In genomic region chr14:122171031-122171430, GRCm38 (mm10) we compare ENCODE assay signal across 18 mouse cellular contexts. TPM values are rescaled to one million over a fixed set of nuclear protein-coding genes. Genes with fewer than 3 reads are reported as not detected.
A peak's percentile ranks its signal among the peaks of the same experiment; 100 is the strongest.
DNase-seq lines count a peak whose midpoint lies in the region; ATAC-seq lines count a peak whose summit lies in the region.
"Had no signal": no experiment of that assay in that cellular context is flagged by ENCODE, and none has a peak within 500 bp of the region (broad histone marks: within the 10 kb centered on the region; RNA-seq: fewer than 3 reads in every experiment).

No protein-coding gene starts in this region.

- H3K27me3 ChIP-seq in liver, embryonic 12.5 days (replicated peaks) = peaks cover under 1% of the 10 kb centered on the region; the same call in 1 of the 2 replicates
- no peaks in the 10 kb centered on the region for H3K27me3 ChIP-seq in liver, embryonic 11.5 days (replicated peaks; ENCODE audit: control insufficient read depth, insufficient read depth, low read length)
- no peaks in the 10 kb centered on the region for H3K27me3 ChIP-seq in liver, embryonic 13.5 days
- H3K27me3 ChIP-seq: embryonic facial prominence, embryonic 13.5 days; heart, embryonic 13.5 days; neural tube, embryonic 13.5 days had no signal

- H3K4me1 ChIP-seq in liver, embryonic 12.5 days = 0 out of 2 replicates have a peak, but pooled peaks cover under 1% of the 10 kb centered on the region
- H3K4me1 ChIP-seq in liver, embryonic 11.5 days (replicated peaks; ENCODE audit: control insufficient read depth, insufficient read depth, low read length) = no peaks in the 10 kb centered on the region
- no peaks in the 10 kb centered on the region for H3K4me1 ChIP-seq in liver, embryonic 13.5 days (replicated peaks)
- H3K4me1 ChIP-seq: heart, embryonic 13.5 days; limb, embryonic 10.5 days had no signal

- 0 out of 2 replicates have a peak overlapping the region, but pooled peaks have one; percentile 31 for H3K4me2 ChIP-seq in liver, embryonic 12.5 days
- no peak overlapping the region for H3K4me2 ChIP-seq in liver, embryonic 11.5 days
- H3K4me2 ChIP-seq in liver, embryonic 13.5 days = peak overlapping the region; percentile 18; the same call in 1 of the 2 replicates
- H3K4me2 ChIP-seq: embryonic facial prominence, embryonic 13.5 days; heart, embryonic 13.5 days; lung, embryonic 14.5 days; neural tube, embryonic 13.5 days had no signal

- H3K27ac ChIP-seq in liver, embryonic 12.5 days = no peak overlapping the region
- H3K27ac ChIP-seq in liver, embryonic 11.5 days (ENCODE audit: low read depth, low read length) = no peak overlapping the region
- no peak overlapping the region for H3K27ac ChIP-seq in liver, embryonic 13.5 days
- H3K27ac ChIP-seq: embryonic facial prominence, embryonic 13.5 days; heart, embryonic 13.5 days; left cerebral cortex, adult 2 months; limb, embryonic 10.5 days; neural tube, embryonic 13.5 days had no signal

- H3K36me3 ChIP-seq in liver, embryonic 12.5 days = no peaks in the 10 kb centered on the region
- H3K36me3 ChIP-seq in liver, embryonic 11.5 days (ENCODE audit: control insufficient read depth, insufficient read depth, low read length) = no peaks in the 10 kb centered on the region
- no peaks in the 10 kb centered on the region for H3K36me3 ChIP-seq in liver, embryonic 13.5 days
- H3K36me3 ChIP-seq: embryonic facial prominence, embryonic 13.5 days; heart, embryonic 13.5 days; limb, embryonic 10.5 days; neural tube, embryonic 13.5 days had no signal

- ATAC-seq in liver, embryonic 12.5 days = peak; percentile 48
- ATAC-seq in liver, embryonic 11.5 days (replicated peaks; ENCODE audit: low FRiP score) = no peak
- peak; percentile 62 for ATAC-seq in liver, embryonic 13.5 days (ENCODE audit: low read depth)

- no peaks in the 10 kb centered on the region for H3K9me3 ChIP-seq in liver, embryonic 12.5 days (replicated peaks)
- no peaks in the 10 kb centered on the region for H3K9me3 ChIP-seq in liver, embryonic 11.5 days (ENCODE audit: control insufficient read depth, low read length)
- no peaks in the 10 kb centered on the region for H3K9me3 ChIP-seq in liver, embryonic 13.5 days (replicated peaks)
- H3K9me3 ChIP-seq: embryonic facial prominence, embryonic 13.5 days; heart, embryonic 13.5 days; limb, embryonic 10.5 days; neural tube, embryonic 13.5 days had no signal

- WGBS in liver, embryonic 12.5 days (ENCODE audit: insufficient replicate concordance) = 65% methylated on average over 7 of the region's 7 CpGs
- WGBS in liver, embryonic 11.5 days = 74% methylated on average over 7 of the region's 7 CpGs
- WGBS in liver, embryonic 13.5 days (ENCODE audit: insufficient replicate concordance) = 57% methylated on average over 7 of the region's 7 CpGs

- H3K9ac ChIP-seq in liver, embryonic 12.5 days = no peak overlapping the region
- H3K9ac ChIP-seq in liver, embryonic 11.5 days (ENCODE audit: low read depth, low read length) = no peak overlapping the region
- H3K9ac ChIP-seq in liver, embryonic 13.5 days = no peak overlapping the region
- H3K9ac ChIP-seq: embryonic facial prominence, embryonic 13.5 days; forebrain, postnatal 0 days; heart, embryonic 13.5 days; lung, embryonic 14.5 days; neural tube, embryonic 13.5 days had no signal

- no peak overlapping the region for H3K4me3 ChIP-seq in liver, embryonic 12.5 days
- no peak overlapping the region for H3K4me3 ChIP-seq in liver, embryonic 11.5 days (ENCODE audit: low read depth, low read length)
- H3K4me3 ChIP-seq in liver, embryonic 13.5 days (replicated peaks) = no peak overlapping the region
- H3K4me3 ChIP-seq: embryonic facial prominence, embryonic 13.5 days; heart, embryonic 13.5 days; left cerebral cortex, adult 2 months; limb, embryonic 10.5 days; neural tube, embryonic 13.5 days had no signal

- DNase-seq in liver, embryonic 11.5 days (ENCODE audit: low spot score) = no peak
- peak; percentile 49 for DNase-seq in kidney, adult 9 months
- DNase-seq in liver, embryonic 13.5 days = no peak
- DNase-seq in yolk sac, embryonic 10.5 days (ENCODE audit: low spot score) = peak; percentile 80
- DNase-seq in cerebellum, adult 11 months = no peak
- no peak for DNase-seq in natural killer cell, adult 2 months (ENCODE audit: low spot score in 2 of 2)
- DNase-seq: adrenal gland, postnatal 25 days; cerebellum, adult 8-10 months; forebrain, postnatal 0 days; heart, postnatal 4 days; lung, embryonic 14.5 days; thymus, postnatal 4 days had no signal

RNA-seq across cellular contexts. Expression of gene Clybl, which starts 10.5 kb away (rescaled TPM):
- 29.3 and 30.0 TPM in 2 replicates for polyA plus RNA-seq in liver, embryonic 12.5 days (2016; fragmentation: Nextera tagmentation; extraction: Ambion mirVana)
- 44.4 and 48.3 TPM in 2 replicates for polyA plus RNA-seq in liver, embryonic 11.5 days (2014; fragmentation: Nextera tagmentation; extraction: Ambion mirVana)
- 26.2 and 30.3 TPM in 2 replicates for polyA plus RNA-seq in liver, embryonic 13.5 days (2015; fragmentation: Nextera tagmentation; extraction: Ambion mirVana)

Comparison
In these comparisons a context has a peak if more than half of its experiments do, and no peak if none do; other contexts are left out.
1. DNase-seq: peak in kidney, adult 9 months (single experiment) and yolk sac, embryonic 10.5 days (single experiment); none in liver, embryonic 11.5 days (single experiment), liver, embryonic 13.5 days (single experiment), cerebellum, adult 11 months (single experiment) and natural killer cell, adult 2 months (0 of 2).